Mouse (Mus musculus): ENCODE data around the gene Gmnc.

GRCm38 (mm10) chr16:26989415-26990315, 1.8 kb downstream of the Gmnc start:
- TF ChIP-seq CTCF (IDR thresholded peaks at IDR 0.05; ENCODE audit: extremely low read depth, insufficient read depth, low read length), result no peak
- TF ChIP-seq POLR2A (IDR thresholded peaks at IDR 0.05; ENCODE audit: extremely low read depth, insufficient read depth, low read length), result no peak

Data from cortical plate, adult 2 months (tissue).